Mouse (Mus musculus) natural killer cell, adult 2 months (primary cell): ENCODE data around the gene Prpsap1.
A peak's percentile ranks its signal among the peaks of the same experiment; 100 is the strongest.
"Not testable (repeated sequence)": the region's sequence is repeated elsewhere in the genome, so short reads cannot be mapped to it uniquely, and the experiment has no call there.

Experiments used
- DNase-seq, 2 experiments: peaks; one replicate each; pipeline ENCODE4 v3.0.0; 2022; ENCODE audit warnings: low spot score in 2 of 2

Prpsap1 gene

DNA sequence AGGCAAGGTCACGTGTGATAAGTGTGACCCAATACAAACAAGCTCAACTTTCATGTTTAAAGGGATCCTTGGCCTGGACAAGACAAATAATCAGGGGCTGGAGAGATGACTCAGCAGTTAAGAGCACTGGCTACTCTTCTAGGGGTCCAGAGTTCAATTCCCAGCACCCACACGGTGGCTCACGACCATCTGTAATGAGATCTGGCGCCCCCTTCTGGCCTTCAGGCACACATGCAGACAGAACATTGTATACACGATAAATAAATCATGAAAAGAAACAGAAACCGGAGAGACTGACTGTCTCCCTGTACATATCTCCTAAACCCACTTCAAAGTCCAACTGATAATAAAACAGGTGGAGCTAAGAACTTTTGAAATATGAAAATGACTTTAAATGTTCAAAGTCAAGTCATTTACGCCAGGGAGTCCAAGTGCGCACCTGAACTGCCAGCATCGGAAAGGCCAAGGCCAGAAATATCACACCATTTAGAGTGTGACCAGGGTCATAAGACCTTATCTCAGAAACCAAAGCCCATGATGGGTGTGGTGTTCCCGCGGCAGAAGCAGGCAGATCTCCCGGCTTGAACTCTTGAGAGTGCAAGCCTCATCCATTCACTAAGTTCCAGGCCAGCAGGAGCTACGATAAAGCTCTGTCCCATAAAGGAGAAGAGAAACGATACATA lies 5.2 kb downstream of the Prpsap1 start:
- peak in 1 of 2 experiments; percentile 26 for DNase-seq

DNA sequence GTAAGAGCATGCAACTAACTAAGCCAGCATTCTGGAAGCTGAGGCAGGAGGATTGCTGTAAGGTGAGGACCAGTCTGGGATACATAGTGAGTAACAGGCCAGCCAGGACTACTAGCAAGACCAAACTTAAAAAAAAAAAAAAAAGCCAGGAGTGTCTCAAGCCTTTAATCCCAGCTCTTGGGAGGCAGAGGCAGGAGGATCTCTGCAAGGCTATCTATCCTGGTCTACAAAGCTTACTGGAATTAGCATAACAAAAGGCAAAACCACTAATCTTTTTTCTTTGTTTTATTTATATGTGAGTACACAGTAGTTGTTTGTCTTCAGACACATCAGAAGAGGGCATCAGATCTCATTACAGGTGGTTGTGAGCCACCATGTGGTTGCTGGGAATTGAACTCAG lies 5.8 kb downstream of the Prpsap1 start:
- no peak for DNase-seq

DNA sequence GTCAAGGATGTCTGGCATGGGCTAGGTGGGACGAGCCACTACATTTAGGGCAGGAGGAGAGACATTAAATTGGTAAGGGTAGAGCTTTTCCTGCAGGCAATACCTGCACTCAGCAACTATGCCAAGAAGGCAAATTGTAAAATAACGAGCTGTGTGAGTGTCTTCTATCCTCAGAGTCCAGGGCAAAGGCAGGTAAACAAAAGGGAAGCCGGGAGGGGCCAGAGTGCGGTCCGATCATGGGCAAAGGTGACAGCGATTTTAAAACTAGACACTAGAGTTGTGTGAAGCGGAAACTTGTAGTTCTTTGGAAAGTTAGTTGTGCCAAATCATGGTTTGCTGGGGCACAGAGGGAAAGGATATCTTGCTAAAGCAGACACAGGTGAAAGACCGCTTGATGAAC lies 9.7 kb downstream of the Prpsap1 start:
- no peak for DNase-seq

DNA sequence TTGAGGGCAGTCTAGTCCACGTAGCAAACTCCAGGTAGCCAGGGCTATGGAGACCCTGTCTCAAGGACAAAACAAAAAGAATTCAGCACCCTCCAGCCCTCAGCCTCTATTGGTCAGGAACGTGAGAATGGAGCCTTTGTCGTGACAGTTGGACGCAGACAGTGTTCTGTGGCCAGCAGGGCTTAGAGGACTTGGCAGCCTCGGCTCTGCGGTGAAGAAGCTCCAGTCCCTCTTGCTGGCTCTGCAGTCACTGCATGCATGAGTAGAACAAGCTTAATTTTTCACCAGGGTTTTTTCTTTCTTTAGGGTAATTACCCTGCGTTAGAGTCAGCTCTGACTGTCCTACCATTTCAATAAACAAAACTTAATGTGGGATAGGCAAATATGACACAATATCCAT lies 12.2 kb downstream of the Prpsap1 start:
- no peak for DNase-seq

DNA sequence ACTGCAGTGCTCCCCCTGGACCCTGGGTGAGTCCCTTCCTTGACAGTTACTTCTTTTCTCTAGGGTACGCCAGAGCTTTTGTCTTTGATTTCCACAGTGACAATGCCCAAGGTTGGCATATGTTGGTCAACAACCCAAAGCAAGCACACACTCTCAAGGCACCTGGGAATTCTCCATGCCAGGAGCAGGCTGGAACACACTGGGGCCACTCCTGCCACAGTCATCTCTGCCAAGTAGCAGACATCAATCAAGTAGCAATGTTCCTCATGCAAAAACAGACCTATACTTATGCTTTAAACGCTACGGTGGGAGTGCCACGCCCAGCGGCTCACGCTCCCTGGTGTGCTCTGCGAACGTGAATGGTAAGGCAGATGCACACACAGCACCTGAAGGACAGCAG lies 13.0 kb downstream of the Prpsap1 start:
- DNase-seq, result no peak

DNA sequence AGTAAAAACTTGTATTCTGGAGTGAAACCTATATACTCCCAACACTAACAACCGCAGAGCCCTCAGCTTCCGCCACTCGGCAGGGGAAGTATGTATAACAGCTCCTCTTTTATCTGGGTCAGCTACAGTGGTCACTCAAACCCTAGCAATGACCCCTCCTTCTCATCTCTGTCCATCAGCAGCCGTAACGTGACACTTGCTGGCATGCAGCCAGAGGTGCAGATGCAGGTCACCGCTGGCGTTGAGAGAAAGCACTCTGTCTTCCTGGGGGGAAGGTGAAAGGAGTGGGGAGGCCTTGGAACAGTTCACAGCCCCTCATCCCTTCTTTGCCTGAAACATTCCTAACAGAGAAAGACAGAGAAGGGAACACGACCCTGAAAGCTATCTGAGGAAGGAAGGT lies 14.2 kb downstream of the Prpsap1 start:
- no peak for DNase-seq

DNA sequence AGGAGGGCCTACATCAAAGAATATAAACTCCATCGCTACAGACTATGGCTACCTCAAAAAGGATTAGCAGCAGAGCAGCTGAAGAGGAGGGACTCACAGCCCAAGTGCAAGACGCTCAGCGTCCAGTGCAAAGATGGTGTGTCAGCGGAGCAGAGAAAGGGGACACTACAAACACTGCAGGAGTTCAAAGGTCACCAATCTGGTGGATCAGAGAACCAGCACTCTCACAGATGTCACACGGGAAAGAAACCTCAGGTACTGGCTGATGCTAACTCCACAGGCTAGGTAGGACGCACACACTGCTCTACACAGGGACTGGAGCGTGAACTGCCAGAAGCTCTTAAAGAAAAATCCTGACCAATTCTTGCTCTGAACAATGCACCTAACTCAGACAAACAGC lies 15.0 kb downstream of the Prpsap1 start:
- no peak for DNase-seq

DNA sequence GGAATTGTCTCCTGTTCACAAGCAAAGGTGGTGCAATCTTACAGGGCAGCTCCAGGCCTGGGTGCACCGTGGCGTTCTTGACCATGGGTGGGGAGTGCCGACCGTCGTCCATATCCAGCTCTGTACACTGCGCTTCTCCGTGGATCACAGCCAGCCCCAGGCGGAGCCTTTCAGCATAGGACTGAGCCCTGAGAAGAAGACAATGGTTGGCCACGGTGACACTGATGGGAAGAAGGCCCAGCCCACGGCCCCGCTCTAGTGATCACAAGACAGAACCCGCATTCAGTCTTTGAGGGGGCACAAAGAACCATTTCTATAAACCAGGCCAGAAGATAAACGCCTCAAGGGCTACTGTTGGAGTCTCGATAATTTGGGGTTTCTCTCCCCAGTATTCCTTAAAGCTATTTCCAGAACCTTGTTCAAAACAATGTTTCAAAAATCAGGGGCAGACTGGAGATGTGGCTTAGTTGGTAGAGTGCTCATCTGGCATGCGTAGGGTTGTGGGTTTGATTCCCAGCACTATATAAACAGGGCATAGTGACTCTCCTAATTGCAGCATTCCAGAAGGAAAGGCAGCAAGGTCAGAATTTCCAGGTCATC lies 16.7 kb downstream of the Prpsap1 start:
- no peak for DNase-seq

DNA sequence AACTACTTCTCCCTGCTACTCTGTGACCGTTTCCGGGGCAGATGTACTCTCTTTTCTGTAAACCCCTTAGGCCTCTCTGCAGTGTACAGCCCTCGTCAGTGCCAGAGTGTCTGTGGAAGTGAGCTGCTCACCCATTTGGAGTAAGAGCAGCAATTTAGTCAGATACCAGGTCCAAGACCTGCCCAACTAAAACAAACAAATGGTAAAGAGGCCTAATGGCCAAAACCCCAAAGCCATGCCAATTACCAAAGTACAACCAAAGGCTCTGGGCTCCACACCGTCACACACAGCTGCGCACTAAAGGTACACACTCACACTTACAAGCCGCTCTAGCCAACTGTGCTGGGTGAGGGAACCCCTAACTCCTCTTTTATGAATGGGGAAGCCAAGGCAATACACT lies 17.3 kb downstream of the Prpsap1 start:
- no peak for DNase-seq

DNA sequence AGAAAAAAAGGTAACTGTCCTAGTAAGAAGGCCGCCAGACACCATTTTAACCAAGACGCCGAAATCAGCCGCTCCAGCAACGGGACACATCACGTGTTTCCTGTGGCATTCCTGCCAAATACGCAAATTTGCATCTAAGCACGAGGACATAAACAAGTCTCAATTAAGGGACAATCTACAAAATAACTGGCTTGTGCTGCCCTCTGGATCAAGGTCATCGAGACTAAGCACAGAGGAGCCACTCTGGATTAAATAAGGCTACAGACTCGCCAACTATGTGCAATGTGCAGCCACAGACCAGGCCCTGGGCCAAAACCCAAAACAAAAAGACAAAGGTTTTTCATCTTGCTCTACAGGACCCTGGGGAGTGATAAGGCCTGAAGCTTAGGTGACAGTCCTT lies 18.0 kb downstream of the Prpsap1 start:
- no peak for DNase-seq

DNA sequence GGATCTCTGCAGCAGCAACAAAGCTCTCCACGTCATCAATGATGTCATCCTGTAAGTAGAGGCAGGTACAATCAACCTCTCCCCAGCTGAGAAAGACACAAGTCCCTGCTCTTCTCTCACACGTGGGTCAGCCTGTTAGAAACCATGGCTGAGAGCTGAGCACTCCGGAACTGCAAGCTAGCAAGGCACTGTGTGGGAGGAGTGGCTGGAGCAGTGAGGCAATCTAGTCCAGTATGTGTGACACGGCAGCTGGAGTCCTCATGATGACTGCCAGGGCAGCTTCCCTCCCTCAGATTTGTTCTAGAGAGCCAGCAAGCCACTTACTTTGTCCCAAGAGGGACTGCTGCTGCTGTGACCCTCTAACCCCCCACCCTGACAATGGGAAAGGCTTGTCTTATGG lies 21.7 kb downstream of the Prpsap1 start:
- no peak for DNase-seq

DNA sequence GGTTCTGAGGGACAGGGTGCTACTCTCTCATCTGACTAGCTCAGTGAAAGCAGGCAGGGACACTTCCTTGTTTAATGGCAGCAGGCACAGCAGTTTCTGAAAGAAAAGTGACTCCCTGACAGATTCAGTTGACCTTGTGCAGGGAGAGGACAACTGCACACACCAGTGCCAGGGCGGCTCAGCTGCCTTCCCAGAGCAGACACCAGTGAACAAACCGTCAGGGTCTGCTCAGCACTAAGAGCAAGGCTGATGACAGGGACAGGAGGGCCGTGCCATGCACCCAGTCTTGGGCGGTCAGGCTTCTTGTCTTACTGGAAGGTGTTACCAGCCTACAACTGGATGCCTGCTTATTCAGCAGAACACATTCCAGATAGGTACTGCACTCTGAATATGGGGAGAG lies 23.1 kb downstream of the Prpsap1 start:
- DNase-seq, result no peak

DNA sequence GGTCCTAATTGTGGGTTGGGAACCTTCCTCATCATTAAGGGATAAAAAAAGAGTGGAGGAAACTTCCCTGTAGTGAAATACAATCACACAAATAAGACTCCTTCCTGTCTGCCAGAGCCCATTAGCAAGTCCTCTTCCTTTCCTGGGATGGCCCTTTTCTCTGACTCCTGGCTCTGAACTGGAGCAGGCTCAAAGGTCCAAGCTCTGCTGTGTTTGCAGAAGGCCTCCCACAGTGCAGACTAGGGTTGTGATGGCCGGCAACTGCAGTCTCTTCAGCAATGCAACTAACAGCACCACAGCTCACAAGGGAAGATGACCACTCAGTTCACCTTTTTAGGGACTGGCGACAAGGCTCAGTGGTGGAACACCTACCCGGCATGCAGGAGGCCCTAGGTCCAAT lies 23.8 kb downstream of the Prpsap1 start:
- DNase-seq, result no peak

DNA sequence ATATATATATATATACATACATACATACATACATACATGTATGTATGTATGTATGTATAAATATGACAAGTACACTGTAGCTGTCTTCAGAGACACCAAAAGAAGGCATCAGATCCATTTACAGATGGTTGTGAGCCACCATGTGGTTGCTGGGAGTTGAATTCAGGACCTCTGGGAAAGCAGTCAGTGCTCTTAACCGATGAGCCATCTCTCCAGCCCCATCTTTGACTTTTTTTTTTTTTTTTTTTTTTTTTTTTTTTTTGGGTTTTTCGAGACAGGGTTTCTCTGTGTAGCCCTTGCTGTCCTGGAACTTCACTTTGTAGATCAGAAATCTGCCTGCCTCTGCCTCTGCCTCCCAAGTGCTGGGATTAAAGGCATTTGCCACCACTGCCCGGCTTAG lies 25.7 kb downstream of the Prpsap1 start:
- not testable (repeated sequence) for DNase-seq

DNA sequence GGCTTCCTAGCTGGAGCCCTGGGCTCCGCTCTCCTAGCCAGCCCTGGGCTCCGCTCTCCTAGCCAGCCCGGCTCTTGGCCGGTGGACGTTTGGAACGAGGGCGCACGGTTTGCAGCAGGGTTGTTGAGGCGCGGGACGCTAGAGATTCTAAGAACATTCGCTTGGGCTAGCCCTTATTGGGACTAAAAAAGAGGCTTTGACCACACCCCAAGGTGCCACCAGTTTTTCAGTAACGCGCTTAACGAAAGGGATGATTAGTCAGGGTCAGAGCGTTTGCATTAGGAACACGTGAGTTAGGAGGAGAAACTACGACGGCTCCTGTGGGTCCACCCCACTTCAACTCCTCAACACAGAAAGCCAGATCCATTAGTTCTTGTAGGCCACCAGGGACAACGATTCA lies 27.9 kb downstream of the Prpsap1 start, which contains the start of gene Qrich2:
Gene Qrich2, minus strand, starts transcription at position 101 of the 400 bp plus-strand sequence.
- no peak for DNase-seq

DNA sequence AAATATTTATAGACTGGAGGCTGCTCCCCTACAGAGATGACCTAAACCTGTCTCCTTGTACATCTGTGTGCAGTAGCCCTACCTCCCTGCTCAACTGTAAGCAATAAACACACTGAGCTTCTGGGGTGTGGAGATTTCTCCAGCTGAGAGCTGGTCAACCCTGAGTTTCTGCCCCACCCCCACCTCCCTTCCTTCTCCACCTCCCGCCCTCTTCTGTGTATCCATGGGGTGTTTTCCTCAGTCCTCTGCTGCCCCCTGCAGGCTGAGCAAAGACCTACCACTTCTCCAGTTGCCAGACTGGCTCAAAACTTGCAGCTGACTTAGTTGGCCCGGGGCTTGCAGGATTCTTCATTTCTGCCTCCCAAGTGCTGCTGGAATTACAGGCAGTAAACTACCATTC lies 30.2 kb downstream of the Prpsap1 start:
- DNase-seq, result peak; percentile 70 to 81

DNA sequence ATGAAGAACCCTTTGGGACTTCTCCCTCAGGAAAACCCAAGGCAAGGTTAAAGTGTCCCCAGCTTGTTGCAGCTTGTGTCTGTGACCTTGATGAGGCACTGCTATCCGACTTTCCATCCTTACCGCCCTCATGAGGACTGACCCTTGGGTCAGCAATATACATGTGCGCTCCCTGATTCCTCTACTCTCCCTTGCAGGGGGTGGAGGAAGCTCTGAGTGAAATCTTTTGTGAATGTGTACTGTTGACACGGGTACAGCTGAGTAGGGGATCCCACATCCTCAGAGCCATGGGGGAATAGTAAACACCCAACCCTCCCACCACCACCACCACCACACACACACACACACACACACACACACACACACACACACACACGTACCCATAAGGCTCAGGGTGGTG lies 30.7 kb downstream of the Prpsap1 start:
- DNase-seq, result no peak

DNA sequence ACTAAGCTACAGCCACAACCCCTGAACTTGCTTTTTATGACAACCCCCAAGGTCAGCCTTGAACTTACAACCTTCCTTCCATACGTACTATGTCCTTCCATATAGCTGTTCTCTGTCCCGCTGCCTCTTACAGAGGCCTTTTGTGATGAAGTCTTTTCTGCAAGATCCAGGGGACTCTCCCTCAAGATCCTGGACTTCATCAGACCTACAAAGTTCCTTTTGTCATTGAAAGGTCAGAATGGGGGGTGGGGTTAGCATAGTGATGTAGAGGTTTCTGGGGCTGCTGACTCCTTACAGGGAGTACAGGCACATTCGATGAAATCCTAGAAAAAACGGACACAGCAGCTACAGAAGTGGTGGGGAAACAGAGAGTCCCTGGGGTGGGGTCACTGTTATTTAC lies 34.2 kb downstream of the Prpsap1 start:
- no peak for DNase-seq

DNA sequence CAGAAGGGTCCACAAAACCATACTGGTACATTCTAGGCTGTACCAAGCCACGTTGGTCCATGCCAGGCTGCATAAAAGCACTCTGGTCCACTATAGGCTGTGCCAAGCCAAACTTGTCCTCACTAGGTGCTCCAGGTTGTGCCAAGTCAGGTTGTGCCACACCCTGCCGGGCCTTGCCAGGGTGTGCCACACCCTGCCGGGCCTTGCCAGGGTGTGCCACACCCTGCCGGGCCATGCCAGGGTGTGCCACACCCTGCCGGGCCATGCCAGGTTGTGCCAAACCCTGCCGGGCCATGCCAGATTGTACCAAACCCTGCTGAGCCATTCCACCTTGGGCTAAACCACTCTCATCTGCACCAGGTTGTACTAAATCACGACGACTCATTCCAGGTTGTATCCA lies 37.8 kb downstream of the Prpsap1 start:
- no peak for DNase-seq

DNA sequence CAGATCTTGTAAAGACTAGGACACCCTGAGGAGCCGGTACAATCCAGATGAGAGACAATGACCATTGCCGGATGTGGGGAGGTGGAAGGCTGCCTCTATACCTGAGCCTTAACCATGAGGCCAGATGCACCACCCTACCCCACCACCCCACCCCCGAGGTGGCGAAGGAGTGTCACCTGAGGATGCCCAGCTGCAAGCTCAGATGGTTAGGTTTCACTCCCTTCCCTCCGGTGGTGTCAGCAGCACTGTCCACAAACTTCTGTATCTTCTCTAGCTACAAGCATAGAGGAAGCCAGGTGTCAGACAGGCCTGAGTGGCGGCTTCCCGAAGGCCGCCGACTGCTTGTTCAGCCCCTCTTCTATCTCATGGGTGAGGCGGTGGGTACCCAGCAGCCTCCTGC lies 40.1 kb downstream of the Prpsap1 start:
- peak in 1 of 2 experiments; percentile 53 for DNase-seq

DNA sequence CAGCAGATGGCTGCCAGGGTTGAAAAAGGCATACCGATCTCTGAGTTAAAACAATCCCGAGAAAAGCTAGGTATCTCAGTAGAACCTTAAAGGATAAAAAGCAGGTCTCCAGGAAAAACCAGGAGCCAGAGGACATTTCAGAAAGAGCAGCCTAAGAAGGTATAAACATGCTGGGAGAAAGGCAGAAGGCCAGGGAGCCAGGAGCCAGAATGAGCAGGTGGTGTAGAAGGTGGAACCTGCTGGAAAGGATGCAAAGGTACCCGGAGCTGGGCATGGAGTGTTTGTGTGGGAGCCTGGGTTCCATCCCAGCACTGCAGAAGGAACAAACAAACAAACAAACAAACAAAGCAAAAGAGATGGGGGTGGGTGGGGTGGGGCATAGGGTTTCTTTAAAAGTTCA lies 44.7 kb downstream of the Prpsap1 start:
- DNase-seq, result no peak

DNA sequence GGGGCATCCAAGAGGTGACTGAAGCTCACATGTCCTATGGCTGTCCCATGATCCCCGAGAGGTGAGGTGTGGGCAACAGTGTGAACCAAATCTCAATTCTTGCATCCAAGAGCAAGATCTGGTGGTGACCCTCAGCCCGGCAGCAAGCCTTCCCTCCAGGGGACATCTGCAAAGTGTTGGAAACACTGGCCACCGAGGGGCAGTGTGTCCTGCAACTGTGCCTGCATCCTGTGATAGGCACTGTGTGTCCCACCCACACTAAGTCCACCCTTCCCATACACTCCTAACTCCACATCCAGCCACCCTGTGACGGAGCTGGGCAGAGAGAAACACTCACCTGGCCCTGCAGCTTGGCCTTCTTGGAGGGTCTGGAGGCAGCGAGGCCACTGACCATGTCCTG lies 46.2 kb downstream of the Prpsap1 start:
- no peak for DNase-seq

DNA sequence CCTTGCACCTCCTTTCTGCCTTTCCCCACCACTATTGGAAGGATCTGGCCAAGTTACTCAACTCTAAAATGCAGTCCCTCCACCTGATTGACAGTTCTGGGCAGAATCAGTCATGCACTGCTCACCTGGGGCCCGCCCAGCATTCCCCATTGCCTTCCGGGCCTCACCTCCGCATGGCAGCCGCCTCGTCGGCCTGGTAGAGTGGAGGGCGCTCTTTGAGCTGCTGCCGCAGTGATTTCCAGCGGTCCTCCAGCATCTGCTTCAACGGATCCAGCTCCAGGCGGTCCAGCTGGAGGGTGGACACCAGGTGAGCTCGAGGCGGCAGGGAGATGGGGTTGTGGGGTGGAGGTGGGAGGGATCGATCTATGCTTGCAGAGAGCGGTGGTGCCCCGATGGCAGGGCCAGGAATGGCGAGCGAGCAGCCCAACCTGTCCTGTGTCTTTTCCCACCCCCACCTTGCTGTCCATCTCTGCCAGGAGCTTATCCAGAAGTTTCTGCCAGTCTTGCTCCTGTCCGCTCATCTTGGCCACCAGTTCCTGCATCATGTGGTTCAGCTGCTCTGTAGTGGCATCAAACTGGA lies 47.6 kb downstream of the Prpsap1 start:
- DNase-seq, result no peak
